In genomic region chr3:31208046-31208445, GRCm38 (mm10) we compare ENCODE assay signal across 16 mouse cellular contexts. TPM values are rescaled to one million over a fixed set of nuclear protein-coding genes. Genes with fewer than 3 reads are reported as not detected.
DNase-seq lines count a peak whose midpoint lies in the region; ATAC-seq and TF ChIP-seq lines count a peak whose summit lies in the region.
"Had no signal": no experiment of that assay in that cellular context is flagged by ENCODE, and none has a peak within 500 bp of the region (broad histone marks: within the 10 kb centered on the region; RNA-seq: fewer than 3 reads in every experiment).

No protein-coding gene starts in this region.

- TF ChIP-seq POLR2A in lung, adult 2 months (IDR thresholded peaks at IDR 0.05; ENCODE audit: borderline replicate concordance, extremely low read depth, low read depth, low read length), result no peak

- no peak overlapping the region for H3K4me2 ChIP-seq in lung, embryonic 14.5 days
- no peak overlapping the region for H3K4me2 ChIP-seq in embryonic facial prominence, embryonic 11.5 days (ENCODE audit: low read depth, low read length)
- H3K4me2 ChIP-seq in limb, embryonic 13.5 days (replicated peaks), result no peak overlapping the region

- no peaks in the 10 kb centered on the region for H3K36me3 ChIP-seq in lung, embryonic 14.5 days (ENCODE audit: insufficient read depth)
- no peaks in the 10 kb centered on the region for H3K36me3 ChIP-seq in embryonic facial prominence, embryonic 11.5 days (replicated peaks; ENCODE audit: control insufficient read depth, insufficient read depth, low read depth, low read length)
- no peaks in the 10 kb centered on the region for H3K36me3 ChIP-seq in limb, embryonic 13.5 days
- H3K36me3 ChIP-seq: hindbrain, embryonic 12.5 days had no signal

- TF ChIP-seq CTCF in lung, embryonic 14.5 days (IDR thresholded peaks at IDR 0.05; ENCODE audit: low read depth), result no peak
- no peak for TF ChIP-seq CTCF in lung, adult 2 months (IDR thresholded peaks at IDR 0.05; ENCODE audit: insufficient read depth, low read length)

- WGBS in lung, embryonic 14.5 days, result 25% methylated on average over 4 of the region's 4 CpGs
- WGBS in lung, adult 2 months, result 29% methylated on average over 4 of the region's 4 CpGs
- 40% methylated on average over 4 of the region's 4 CpGs for WGBS in embryonic facial prominence, embryonic 11.5 days
- 24% methylated on average over 4 of the region's 4 CpGs for WGBS in limb, embryonic 13.5 days

- no peak overlapping the region for H3K4me3 ChIP-seq in lung, embryonic 14.5 days (ENCODE audit: low read depth, low read length)
- H3K4me3 ChIP-seq in lung, adult 2 months (replicated peaks; ENCODE audit: extremely low read depth, low read depth, low read length), result no peak overlapping the region
- no peak overlapping the region for H3K4me3 ChIP-seq in embryonic facial prominence, embryonic 11.5 days (ENCODE audit: low read depth, low read length)
- no peak overlapping the region for H3K4me3 ChIP-seq in limb, embryonic 13.5 days
- H3K4me3 ChIP-seq: forebrain, embryonic 13.5 days; hindbrain, embryonic 12.5 days had no signal

- no peaks in the 10 kb centered on the region for H3K27me3 ChIP-seq in lung, embryonic 14.5 days (ENCODE audit: insufficient read depth, low read length)
- no peaks in the 10 kb centered on the region for H3K27me3 ChIP-seq in embryonic facial prominence, embryonic 11.5 days (ENCODE audit: control insufficient read depth, insufficient read depth, low read length)
- no peaks in the 10 kb centered on the region for H3K27me3 ChIP-seq in limb, embryonic 13.5 days
- H3K27me3 ChIP-seq: forebrain, embryonic 13.5 days; hindbrain, embryonic 12.5 days had no signal

- H3K9me3 ChIP-seq in lung, embryonic 14.5 days (ENCODE audit: low read depth, low read length), result no peaks in the 10 kb centered on the region
- no peaks in the 10 kb centered on the region for H3K9me3 ChIP-seq in embryonic facial prominence, embryonic 11.5 days (replicated peaks; ENCODE audit: control insufficient read depth, low read length)
- no peaks in the 10 kb centered on the region for H3K9me3 ChIP-seq in limb, embryonic 13.5 days
- H3K9me3 ChIP-seq: forebrain, embryonic 13.5 days; hindbrain, embryonic 12.5 days had no signal

- peak; percentile 34 for DNase-seq in adrenal gland, postnatal 14 days
- no peak for DNase-seq in adrenal gland, adult 18-20 months (ENCODE audit: low spot score in 2 of 2)
- DNase-seq in lung, embryonic 14.5 days, result no peak
- DNase-seq in lung, adult 2 months, result no peak
- DNase-seq in embryonic facial prominence, embryonic 11.5 days (ENCODE audit: low spot score), result no peak
- no peak for DNase-seq in cerebellum, postnatal 10 days
- no peak for DNase-seq in gastrocnemius, postnatal 14 days
- DNase-seq: cerebellum, adult 9-10 months; kidney, adult 9 months; liver had no signal

- intact Hi-C loops in gastrocnemius, postnatal 14 days (cut with DNase I; ENCODE audit: low total_unique reads), result no loop called here

- H3K9ac ChIP-seq in lung, embryonic 14.5 days, result no peak overlapping the region
- H3K9ac ChIP-seq in embryonic facial prominence, embryonic 11.5 days (replicated peaks; ENCODE audit: low read length), result no peak overlapping the region; the same call in 1 of the 2 replicates
- H3K9ac ChIP-seq in limb, embryonic 13.5 days, result no peak overlapping the region
- H3K9ac ChIP-seq: forebrain, embryonic 13.5 days; hindbrain, embryonic 12.5 days had no signal

- no peak overlapping the region for H3K27ac ChIP-seq in lung, embryonic 14.5 days (ENCODE audit: low read depth)
- H3K27ac ChIP-seq in embryonic facial prominence, embryonic 11.5 days (replicated peaks; ENCODE audit: low read depth, low read length), result peak overlapping the region; percentile 35
- peak overlapping the region; percentile 58; the same call in 1 of the 2 replicates for H3K27ac ChIP-seq in limb, embryonic 13.5 days
- H3K27ac ChIP-seq: forebrain, embryonic 13.5 days; hindbrain, embryonic 12.5 days; stomach, postnatal 0 days had no signal

- H3K4me1 ChIP-seq in lung, embryonic 14.5 days (ENCODE audit: insufficient read depth), result peaks cover 8% of the 10 kb centered on the region
- H3K4me1 ChIP-seq in lung, adult 2 months (ENCODE audit: control insufficient read depth, insufficient read depth, low read length), result no peaks in the 10 kb centered on the region
- H3K4me1 ChIP-seq in embryonic facial prominence, embryonic 11.5 days (ENCODE audit: control insufficient read depth, insufficient read depth, low read length), result no peaks in the 10 kb centered on the region
- H3K4me1 ChIP-seq in limb, embryonic 13.5 days, result peaks cover 51% of the 10 kb centered on the region

- ATAC-seq in lung, embryonic 14.5 days (ENCODE audit: insufficient read depth), result peak; percentile 42; the same call in 1 of the 2 replicates
- no peak for ATAC-seq in embryonic facial prominence, embryonic 11.5 days (replicated peaks; ENCODE audit: insufficient number of reproducible peaks, low FRiP score, low TSS enrichment, low read depth)
- ATAC-seq in limb, embryonic 13.5 days (ENCODE audit: low FRiP score, low read depth), result no peak
- ATAC-seq: forebrain, embryonic 13.5 days had no signal

RNA-seq across cellular contexts. Expression of gene Cldn11, which starts 58.3 kb away (rescaled TPM):
- total RNA-seq in adrenal gland, postnatal 14 days (2021), result 11.9 and 12.2 TPM in 2 replicates
- 10 to 100 TPM in 1 of 2 experiments, 1 to 10 TPM in 1; 6.3 to 13.1 TPM for total RNA-seq in adrenal gland, adult 18-20 months (2021)
- polyA plus RNA-seq in lung, embryonic 14.5 days (2014; fragmentation: Nextera tagmentation; extraction: Ambion mirVana), result 3.4 and 3.6 TPM in 2 replicates
- polyA plus RNA-seq in lung, adult 2 months (2012; rRNA removed), result 0.80 and 1.3 TPM in 2 replicates
- 28.3 and 36.7 TPM in 2 replicates for polyA plus RNA-seq in embryonic facial prominence, embryonic 11.5 days (2014; fragmentation: Nextera tagmentation; extraction: Ambion mirVana)
- polyA plus RNA-seq in limb, embryonic 13.5 days (2015; fragmentation: Nextera tagmentation; extraction: Ambion mirVana), result 9.4 and 10.7 TPM in 2 replicates
- total RNA-seq in gastrocnemius, postnatal 14 days (2021), result under 1 TPM; 0.58 to 0.78 TPM
- total RNA-seq: megakaryocyte-erythroid progenitor cell, adult 5-6 weeks had no signal
- polyA plus RNA-seq: C2C12 had no signal
